Mouse (Mus musculus) liver, embryonic 11.5 days (tissue): ENCODE results near the gene Ikzf1. TPM values are rescaled to one million over a fixed set of nuclear protein-coding genes. Genes with fewer than 3 reads are reported as not detected.
A peak's percentile ranks its signal among the peaks of the same experiment; 100 is the strongest.

Experiments
- ATAC-seq: fragments of 200-750 bp; cut with Nextera tagmentation; replicated peaks from 2 replicates; pipeline ENCODE4 v1.8.0; 2017; ENCODE audit warnings: moderate number of reproducible peaks, mild to moderate bottlenecking, moderate TSS enrichment, moderate library complexity; ENCODE audit not compliant: low FRiP score
- DNase-seq: peaks from one replicate; pipeline ENCODE4 v3.0.0-alpha.2; 2017; ENCODE audit warnings: low spot score
- H3K27ac ChIP-seq: fragments of 300-500 bp; sonication (generic); 2 replicates; pipeline ENCODE4 v1.5.1; 2014; ENCODE audit warnings: mild to moderate bottlenecking, low read depth, low read length, control low read depth
- H3K27me3 ChIP-seq: fragments of 300-500 bp; sonication (generic); replicated peaks from 2 replicates; pipeline ENCODE4 v1.6.1; 2014; ENCODE audit warnings: low read length, mixed read lengths; ENCODE audit not compliant: control insufficient read depth, insufficient read depth
- H3K36me3 ChIP-seq: fragments of 300-500 bp; sonication (generic); 2 replicates; pipeline ENCODE4 v1.6.1; 2014; ENCODE audit warnings: mild to moderate bottlenecking, low read length, moderate library complexity, mixed read lengths; ENCODE audit not compliant: control insufficient read depth, insufficient read depth
- H3K4me1 ChIP-seq: fragments of 300-500 bp; sonication (generic); replicated peaks from 2 replicates; pipeline ENCODE4 v1.6.1; 2014; ENCODE audit warnings: low read length, mixed read lengths; ENCODE audit not compliant: control insufficient read depth, insufficient read depth
- H3K4me2 ChIP-seq: fragments of 300-500 bp; sonication (generic); 2 replicates; pipeline ENCODE4 v1.6.1; 2014; ENCODE audit warnings: mild to moderate bottlenecking, control low read depth, moderate library complexity
- H3K4me3 ChIP-seq: fragments of 300-500 bp; sonication (generic); 2 replicates; pipeline ENCODE4 v1.5.1; 2014; ENCODE audit warnings: low read depth, low read length, control low read depth
- H3K9ac ChIP-seq: fragments of 300-500 bp; sonication (generic); 2 replicates; pipeline ENCODE4 v1.6.1; 2014; ENCODE audit warnings: low read depth, low read length, control low read depth
- H3K9me3 ChIP-seq: fragments of 300-500 bp; sonication (generic); 2 replicates; pipeline ENCODE4 v1.6.1; 2016; ENCODE audit warnings: low read length, inconsistent platforms, mixed read lengths; ENCODE audit not compliant: control insufficient read depth
- WGBS: fragments of 180-500 bp; shearing (Covaris S2); extraction: QIAGEN DNeasy Blood & Tissue Kit; methylation state at CpG from one replicate; pipeline ENCODE4 v1.1.7; 2014; 5-methylcytosine and 5-hydroxymethylcytosine counted together
- polyA plus RNA-seq: library from polyadenylated mRNA; unstranded; fragments of >200 nt; fragmentation: Nextera tagmentation; extraction: Ambion mirVana; gene quantifications from 2 replicates; pipeline ENCODE4 v1.2.1, GENCODE M21; 2014

Ikzf1 gene
- 105 and 120 TPM in 2 replicates for polyA plus RNA-seq

DNA sequence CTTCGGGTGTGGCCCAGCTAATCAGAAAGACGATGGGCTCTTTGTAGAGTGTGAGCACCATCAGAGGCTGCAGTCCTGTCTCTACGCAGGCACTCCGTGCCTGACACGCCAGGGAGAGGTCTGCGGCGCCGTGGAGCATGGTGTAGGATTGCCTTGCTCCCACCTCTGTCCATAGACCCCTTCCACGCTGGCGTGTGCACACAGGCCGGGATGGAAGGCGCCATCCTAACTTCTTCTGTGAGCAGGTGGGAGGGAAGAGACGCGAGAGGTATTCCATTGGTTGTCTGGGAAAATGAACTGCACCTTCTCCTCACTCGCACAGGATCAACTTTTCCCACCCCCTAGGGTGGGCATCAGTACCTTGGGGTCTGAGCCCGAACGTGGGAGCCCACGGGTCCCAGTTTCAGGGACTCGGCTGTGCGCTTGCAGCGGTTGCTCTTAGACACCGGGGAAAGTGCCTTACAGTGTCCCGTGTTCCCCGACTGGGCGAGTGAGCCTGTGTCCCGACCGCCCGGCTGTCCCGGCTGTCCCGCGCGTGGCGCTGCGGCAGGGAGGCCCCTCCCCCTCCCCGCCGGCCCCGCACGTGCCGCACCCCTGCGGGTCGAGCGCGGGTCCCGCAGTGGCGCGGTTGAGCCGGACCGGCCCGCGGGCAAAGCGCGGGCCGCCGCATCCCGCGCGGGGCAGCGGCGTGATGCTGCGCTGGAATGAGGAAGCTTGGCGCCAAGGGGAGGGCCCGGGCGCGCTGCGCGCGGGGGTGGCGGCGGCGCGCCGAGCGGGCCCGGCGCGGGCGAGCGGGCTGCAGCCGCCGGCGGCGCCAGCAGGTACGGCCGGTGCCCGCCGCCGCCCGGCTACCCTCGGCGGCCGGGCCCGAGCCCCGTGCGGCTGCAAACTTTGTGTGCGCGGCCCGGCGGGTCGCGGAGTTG lies at the start of gene Ikzf1:
Ikzf1 (plus strand) TSS at position 74 of the 923 bp plus-strand sequence.
- Histone ChIP-seq H3K4me1 (peaks cover 10% of the 10 kb centered on the region; the same call in 1 of the 2 replicates), H3K9ac (peak within 1 kb of the TSS; percentile 96), H3K27me3 (peaks cover 24% of the 10 kb centered on the region), H3K36me3 (no peaks in the 10 kb centered on the region), H3K9me3 (no peaks in the 10 kb centered on the region), H3K4me2 (peak within 1 kb of the TSS; percentile 88), H3K27ac (peak within 1 kb of the TSS; percentile 95), H3K4me3 (peak within 1 kb of the TSS; percentile 90)
- WGBS, result 2% methylated on average over 94 of the region's 100 CpGs
- ATAC-seq (peak; percentile 93), DNase-seq (peak; percentile 61)

DNA sequence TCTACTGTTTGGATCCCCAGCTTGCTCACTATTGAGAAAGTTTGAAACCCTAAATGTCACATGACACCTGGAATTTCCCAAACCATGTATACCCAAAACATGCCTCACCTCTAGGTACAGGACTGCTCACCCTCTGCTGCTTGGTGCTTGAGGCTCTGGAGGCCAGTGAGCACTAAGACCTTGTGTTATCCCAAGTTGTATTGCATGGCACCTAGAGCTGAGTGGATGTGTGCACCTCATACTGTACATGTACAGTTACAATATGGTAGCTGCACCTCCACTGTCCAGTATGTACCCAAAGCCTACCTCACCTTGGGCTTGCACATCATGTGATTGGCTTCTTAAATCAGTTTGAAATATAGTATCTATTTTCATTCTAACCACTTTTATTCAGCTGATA lies 40.5 kb upstream of the Ikzf1 start:
- no peak overlapping the region for H3K9ac ChIP-seq
- no peaks in the 10 kb centered on the region for H3K9me3 ChIP-seq
- H3K4me3 ChIP-seq, result no peak overlapping the region
- H3K36me3 ChIP-seq, result no peaks in the 10 kb centered on the region
- no peak overlapping the region for H3K4me2 ChIP-seq
- DNase-seq (no peak), ATAC-seq (no peak)
- H3K27me3 ChIP-seq, result no peaks in the 10 kb centered on the region
- H3K27ac ChIP-seq, result no peak overlapping the region
- H3K4me1 ChIP-seq, result no peaks in the 10 kb centered on the region

- peaks cover 16% of the 10 kb centered on the region for H3K4me1 ChIP-seq
- no peaks in the 10 kb centered on the region for H3K9me3 ChIP-seq
- 43% methylated on average over 3 of the region's 3 CpGs for WGBS
- H3K27me3 ChIP-seq, result no peaks in the 10 kb centered on the region
- no peaks in the 10 kb centered on the region for H3K36me3 ChIP-seq
- peak overlapping the region; percentile 35; the same call in 1 of the 2 replicates for H3K27ac ChIP-seq
- DNase-seq (no peak), ATAC-seq (peak; percentile 14; the same call in 1 of the 2 replicates)
- H3K4me2 ChIP-seq, result peak overlapping the region; percentile 26
- H3K9ac ChIP-seq, result peak overlapping the region; percentile 0; the same call in 1 of the 2 replicates
- no peak overlapping the region for H3K4me3 ChIP-seq
Measured at GRCm38 (mm10) chr11:11656388-11656787, 28.4 kb upstream of the Ikzf1 start.

GRCm38 (mm10) chr11:11656995-11657530 lies 27.7 kb upstream of the Ikzf1 start:
- ATAC-seq, result peak; percentile 93
- peaks cover 16% of the 10 kb centered on the region for H3K4me1 ChIP-seq
- peak overlapping the region; percentile 26 for H3K4me2 ChIP-seq
- peak overlapping the region; percentile 60 for H3K27ac ChIP-seq
- no peaks in the 10 kb centered on the region for H3K9me3 ChIP-seq
- no peak overlapping the region for H3K9ac ChIP-seq
- no peaks in the 10 kb centered on the region for H3K36me3 ChIP-seq
- WGBS, result 20% methylated on average over 5 of the region's 5 CpGs
- H3K4me3 ChIP-seq, result no peak overlapping the region
- peak; percentile 45 for DNase-seq
- H3K27me3 ChIP-seq, result no peaks in the 10 kb centered on the region

GRCm38 (mm10) chr11:11657634-11658033 lies 27.2 kb upstream of the Ikzf1 start:
- Histone ChIP-seq H3K4me3 (no peak overlapping the region), H3K9ac (no peak overlapping the region), H3K36me3 (no peaks in the 10 kb centered on the region), H3K27ac (peak overlapping the region; percentile 60), H3K4me1 (peaks cover 16% of the 10 kb centered on the region), H3K9me3 (no peaks in the 10 kb centered on the region), H3K4me2 (0 out of 2 replicates have a peak overlapping the region, but pooled peaks have one; percentile 26), H3K27me3 (no peaks in the 10 kb centered on the region)
- ATAC-seq (peak; percentile 22), DNase-seq (no peak)
- 71% methylated on average over 4 of the region's 4 CpGs for WGBS

- ATAC-seq, result no peak
- WGBS, result 68% methylated on average over 4 of the region's 4 CpGs
- peaks cover 16% of the 10 kb centered on the region for H3K4me1 ChIP-seq
- DNase-seq, result no peak
- no peak overlapping the region for H3K4me2 ChIP-seq
- no peak overlapping the region for H3K9ac ChIP-seq
- no peaks in the 10 kb centered on the region for H3K9me3 ChIP-seq
- H3K36me3 ChIP-seq, result no peaks in the 10 kb centered on the region
- H3K4me3 ChIP-seq, result no peak overlapping the region
- H3K27ac ChIP-seq, result no peak overlapping the region
- no peaks in the 10 kb centered on the region for H3K27me3 ChIP-seq
Measured at GRCm38 (mm10) chr11:11658834-11659233, 26.0 kb upstream of the Ikzf1 start.

DNA sequence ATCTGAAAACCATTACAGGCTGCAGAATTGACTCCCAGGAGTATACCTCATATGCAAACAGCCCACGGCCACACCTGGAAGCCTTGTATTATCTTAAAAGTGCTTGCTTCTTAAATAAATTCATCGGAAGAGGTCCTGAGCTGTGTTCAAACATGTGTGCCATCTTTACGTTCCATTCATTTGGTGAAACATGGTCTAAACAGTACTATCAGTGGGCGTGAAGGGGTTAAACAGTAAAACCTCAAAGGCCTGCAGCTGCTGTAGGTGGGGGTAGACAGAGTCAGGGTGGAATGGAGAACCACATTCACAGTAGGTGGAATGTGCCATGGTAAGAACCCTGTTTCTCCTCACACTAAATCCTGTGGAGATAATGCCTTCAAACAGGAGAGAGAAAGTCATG lies 24.2 kb upstream of the Ikzf1 start:
- Histone ChIP-seq H3K36me3 (no peaks in the 10 kb centered on the region), H3K4me3 (no peak overlapping the region), H3K27ac (no peak overlapping the region), H3K27me3 (no peaks in the 10 kb centered on the region), H3K4me2 (no peak overlapping the region), H3K4me1 (peaks cover 16% of the 10 kb centered on the region), H3K9me3 (no peaks in the 10 kb centered on the region), H3K9ac (no peak overlapping the region)
- ATAC-seq (no peak), DNase-seq (no peak)
- WGBS, result 77% methylated on average over 4 of the region's 4 CpGs

DNA sequence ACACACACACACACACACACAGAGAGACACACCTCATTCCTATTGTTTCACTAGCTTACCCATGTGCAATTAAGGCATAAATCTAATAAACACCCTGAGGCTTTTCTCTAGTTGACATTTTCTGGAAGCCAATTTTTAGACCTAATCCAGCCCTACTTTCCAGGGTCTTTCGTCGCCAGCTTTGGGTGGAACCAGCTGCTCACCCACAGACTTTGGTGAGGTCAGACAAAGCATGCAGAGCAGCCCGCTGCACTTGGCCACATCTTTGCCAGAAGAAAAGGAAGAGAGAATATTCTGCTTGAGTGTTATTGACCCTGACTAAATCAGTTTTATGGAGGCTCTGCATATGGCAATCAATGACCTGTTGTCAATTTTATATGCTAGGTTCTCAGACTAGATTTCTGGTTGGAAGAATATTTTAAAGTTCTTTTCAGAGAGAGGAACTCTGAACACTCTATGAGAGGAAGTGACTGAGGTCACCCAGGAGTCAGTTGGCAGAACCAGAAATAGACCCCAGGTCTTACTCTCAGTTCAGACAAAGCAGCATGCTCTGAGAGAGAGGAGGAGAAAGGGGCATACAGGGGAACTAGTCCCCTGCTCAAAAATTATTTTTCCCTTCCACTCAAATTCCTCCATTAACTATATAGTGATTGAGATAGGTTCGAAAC lies 17.4 kb upstream of the Ikzf1 start:
- Histone ChIP-seq H3K4me2 (no peak overlapping the region), H3K4me3 (no peak overlapping the region), H3K9ac (no peak overlapping the region), H3K27me3 (no peaks in the 10 kb centered on the region), H3K27ac (no peak overlapping the region), H3K36me3 (no peaks in the 10 kb centered on the region), H3K9me3 (no peaks in the 10 kb centered on the region), H3K4me1 (no peaks in the 10 kb centered on the region)
- WGBS, result 79% methylated on average over 4 of the region's 4 CpGs
- no peak for DNase-seq
- ATAC-seq, result no peak
